Mouse (Mus musculus) midbrain, embryonic 15.5 days (tissue): ENCODE measurements at regions not wholly inside any gene's neighbourhood (a gene's known extent, or its start where the extent isn't known, plus 50 kb on each side); places are given as distances from the start of the nearest gene placed in this dataset.

Experiments used
- ATAC-seq: fragments of 200-750 bp; cut with Nextera tagmentation; replicated peaks from 2 replicates; pipeline ENCODE4 v1.8.0; 2017; ENCODE audit warnings: moderate TSS enrichment
- H3K27ac ChIP-seq: fragments of 300-500 bp; sonication (generic); 2 replicates; pipeline ENCODE4 v1.5.1; 2015; ENCODE audit warnings: mild to moderate bottlenecking, inconsistent platforms
- H3K27me3 ChIP-seq: fragments of 300-500 bp; sonication (generic); replicated peaks from 2 replicates; pipeline ENCODE4 v1.6.1; 2015; ENCODE audit warnings: inconsistent platforms
- H3K36me3 ChIP-seq: fragments of 300-500 bp; sonication (generic); replicated peaks from 2 replicates; pipeline ENCODE4 v1.6.1; 2015; ENCODE audit warnings: inconsistent platforms
- H3K4me1 ChIP-seq: fragments of 300-500 bp; sonication (generic); 2 replicates; pipeline ENCODE4 v1.6.1; 2015; ENCODE audit warnings: inconsistent platforms
- H3K4me2 ChIP-seq: fragments of 300-500 bp; sonication (generic); 2 replicates; pipeline ENCODE4 v1.6.1; 2015; ENCODE audit warnings: inconsistent platforms, mild to moderate bottlenecking, moderate library complexity
- H3K4me3 ChIP-seq: fragments of 300-500 bp; sonication (generic); 2 replicates; pipeline ENCODE4 v1.5.1; 2015; ENCODE audit warnings: mild to moderate bottlenecking, inconsistent platforms
- H3K9ac ChIP-seq: fragments of 300-500 bp; sonication (generic); 2 replicates; pipeline ENCODE4 v1.6.1; 2015; ENCODE audit warnings: mild to moderate bottlenecking, inconsistent platforms
- H3K9me3 ChIP-seq: fragments of 300-500 bp; sonication (generic); 2 replicates; pipeline ENCODE4 v1.6.1; 2016; ENCODE audit warnings: inconsistent platforms
- WGBS: fragments of 180-500 bp; shearing (Covaris S2); methylation state at CpG from one replicate; pipeline ENCODE4 v1.1.7; 2015; ENCODE audit warnings: mixed read lengths; 5-methylcytosine and 5-hydroxymethylcytosine counted together

GRCm38 (mm10) chr5:119329860-119330259 is 340.6 kb upstream of the Tbx3 start:
- Histone ChIP-seq H3K27me3 (no peaks in the 10 kb centered on the region), H3K4me3 (no peak overlapping the region), H3K9me3 (no peaks in the 10 kb centered on the region), H3K9ac (no peak overlapping the region), H3K36me3 (no peaks in the 10 kb centered on the region), H3K27ac (no peak overlapping the region), H3K4me2 (no peak overlapping the region), H3K4me1 (no peaks in the 10 kb centered on the region)
- WGBS: 79% methylated on average over 6 of the region's 6 CpGs
- ATAC-seq: no peak

- Histone ChIP-seq H3K27me3 (no peaks in the 10 kb centered on the region), H3K4me1 (no peaks in the 10 kb centered on the region), H3K36me3 (no peaks in the 10 kb centered on the region), H3K9ac (no peak overlapping the region), H3K4me2 (no peak overlapping the region), H3K27ac (no peak overlapping the region), H3K9me3 (no peaks in the 10 kb centered on the region), H3K4me3 (no peak overlapping the region)
- ATAC-seq: no peak
- WGBS: 79% methylated on average over 3 of the region's 3 CpGs
Observed at GRCm38 (mm10) chr5:119331461-119331860, 339.0 kb upstream of the Tbx3 start.

- no peak overlapping the region for H3K4me3 ChIP-seq
- no peak overlapping the region for H3K4me2 ChIP-seq
- no peak for ATAC-seq
- H3K9me3 ChIP-seq: no peaks in the 10 kb centered on the region
- H3K36me3 ChIP-seq: no peaks in the 10 kb centered on the region
- H3K27me3 ChIP-seq: no peaks in the 10 kb centered on the region
- H3K27ac ChIP-seq: no peak overlapping the region
- H3K9ac ChIP-seq: no peak overlapping the region
- no peaks in the 10 kb centered on the region for H3K4me1 ChIP-seq
- 77% methylated on average over 7 of the region's 7 CpGs for WGBS
Observed at GRCm38 (mm10) chr5:119332621-119333020, 337.8 kb upstream of the Tbx3 start.

GRCm38 (mm10) chr5:119335211-119335610 is 335.3 kb upstream of the Tbx3 start:
- WGBS: 100% methylated on average over 2 of the region's 2 CpGs
- H3K4me3 ChIP-seq: no peak overlapping the region
- no peak overlapping the region for H3K27ac ChIP-seq
- H3K27me3 ChIP-seq: no peaks in the 10 kb centered on the region
- H3K4me1 ChIP-seq: no peaks in the 10 kb centered on the region
- H3K36me3 ChIP-seq: no peaks in the 10 kb centered on the region
- H3K4me2 ChIP-seq: no peak overlapping the region
- no peak for ATAC-seq
- no peaks in the 10 kb centered on the region for H3K9me3 ChIP-seq
- H3K9ac ChIP-seq: no peak overlapping the region

GRCm38 (mm10) chr5:119335979-119336378 is 334.5 kb upstream of the Tbx3 start:
- Histone ChIP-seq H3K4me1 (no peaks in the 10 kb centered on the region), H3K27ac (no peak overlapping the region), H3K36me3 (no peaks in the 10 kb centered on the region), H3K9ac (no peak overlapping the region), H3K4me2 (no peak overlapping the region), H3K4me3 (no peak overlapping the region), H3K9me3 (no peaks in the 10 kb centered on the region), H3K27me3 (no peaks in the 10 kb centered on the region)
- ATAC-seq: no peak
- 82% methylated on average over 6 of the region's 6 CpGs for WGBS

- Histone ChIP-seq H3K9ac (no peak overlapping the region), H3K4me1 (no peaks in the 10 kb centered on the region), H3K27ac (no peak overlapping the region), H3K9me3 (no peaks in the 10 kb centered on the region), H3K27me3 (no peaks in the 10 kb centered on the region), H3K36me3 (no peaks in the 10 kb centered on the region), H3K4me3 (no peak overlapping the region), H3K4me2 (no peak overlapping the region)
- 94% methylated on average over 4 of the region's 4 CpGs for WGBS
- ATAC-seq: no peak
Observed at GRCm38 (mm10) chr5:119337739-119338138, 332.7 kb upstream of the Tbx3 start.

- no peak overlapping the region for H3K4me3 ChIP-seq
- no peak overlapping the region for H3K4me2 ChIP-seq
- H3K27ac ChIP-seq: no peak overlapping the region
- no peak overlapping the region for H3K9ac ChIP-seq
- no peaks in the 10 kb centered on the region for H3K9me3 ChIP-seq
- no peaks in the 10 kb centered on the region for H3K27me3 ChIP-seq
- no peaks in the 10 kb centered on the region for H3K36me3 ChIP-seq
- no peaks in the 10 kb centered on the region for H3K4me1 ChIP-seq
- WGBS: 95% methylated on average over 6 of the region's 6 CpGs
- no peak for ATAC-seq
Observed at GRCm38 (mm10) chr5:119338711-119339110, 331.8 kb upstream of the Tbx3 start.

- ATAC-seq: no peak
- 37% methylated on average over 4 of the region's 4 CpGs for WGBS
Observed at GRCm38 (mm10) chr5:119348303-119348702, 322.2 kb upstream of the Tbx3 start.

GRCm38 (mm10) chr5:119349395-119349794 is 321.1 kb upstream of the Tbx3 start:
- no peak for ATAC-seq
- Histone ChIP-seq H3K4me1 (peaks cover 4% of the 10 kb centered on the region; the same call in 1 of the 2 replicates), H3K36me3 (no peaks in the 10 kb centered on the region), H3K27me3 (0 out of 2 replicates have a peak, but pooled peaks cover 2% of the 10 kb centered on the region), H3K9ac (no peak overlapping the region), H3K27ac (no peak overlapping the region), H3K4me3 (no peak overlapping the region), H3K9me3 (no peaks in the 10 kb centered on the region), H3K4me2 (no peak overlapping the region)
- WGBS: 90% methylated on average over 6 of the region's 6 CpGs

More at GRCm38 (mm10) chr5:119348303-119348702, 322.2 kb upstream of the Tbx3 start:
- H3K27me3 ChIP-seq: 0 out of 2 replicates have a peak, but pooled peaks cover 2% of the 10 kb centered on the region
- H3K9ac ChIP-seq: no peak overlapping the region
- no peaks in the 10 kb centered on the region for H3K36me3 ChIP-seq
- H3K27ac ChIP-seq: no peak overlapping the region
- peaks cover 4% of the 10 kb centered on the region; the same call in 1 of the 2 replicates for H3K4me1 ChIP-seq
- H3K4me3 ChIP-seq: no peak overlapping the region
- no peak overlapping the region for H3K4me2 ChIP-seq
- no peaks in the 10 kb centered on the region for H3K9me3 ChIP-seq

- Histone ChIP-seq H3K4me1 (peaks cover 4% of the 10 kb centered on the region; the same call in 1 of the 2 replicates), H3K4me2 (no peak overlapping the region), H3K27me3 (0 out of 2 replicates have a peak, but pooled peaks cover 2% of the 10 kb centered on the region), H3K9me3 (no peaks in the 10 kb centered on the region), H3K36me3 (no peaks in the 10 kb centered on the region), H3K4me3 (no peak overlapping the region), H3K9ac (no peak overlapping the region), H3K27ac (no peak overlapping the region)
- WGBS: 83% methylated on average over 8 of the region's 8 CpGs
- no peak for ATAC-seq
Observed at GRCm38 (mm10) chr5:119350325-119350915, 320.0 kb upstream of the Tbx3 start.

GRCm38 (mm10) chr5:119355471-119355870 is 315.0 kb upstream of the Tbx3 start:
- no peak for ATAC-seq
- no peaks in the 10 kb centered on the region for H3K27me3 ChIP-seq

GRCm38 (mm10) chr5:119356051-119356450 is 314.4 kb upstream of the Tbx3 start:
- Histone ChIP-seq H3K4me3 (no peak overlapping the region), H3K4me2 (no peak overlapping the region), H3K9ac (no peak overlapping the region), H3K36me3 (no peaks in the 10 kb centered on the region), H3K27me3 (no peaks in the 10 kb centered on the region), H3K9me3 (no peaks in the 10 kb centered on the region), H3K4me1 (no peaks in the 10 kb centered on the region), H3K27ac (no peak overlapping the region)
- 79% methylated on average over 5 of the region's 5 CpGs for WGBS
- no peak for ATAC-seq

More at GRCm38 (mm10) chr5:119355471-119355870, 315.0 kb upstream of the Tbx3 start:
- Histone ChIP-seq H3K9ac (no peak overlapping the region), H3K4me3 (no peak overlapping the region), H3K36me3 (no peaks in the 10 kb centered on the region), H3K4me1 (no peaks in the 10 kb centered on the region), H3K9me3 (no peaks in the 10 kb centered on the region), H3K27ac (no peak overlapping the region), H3K4me2 (no peak overlapping the region)
- 92% methylated on average over 10 of the region's 10 CpGs for WGBS

- no peak for ATAC-seq
- H3K4me1 ChIP-seq: no peaks in the 10 kb centered on the region
- H3K4me2 ChIP-seq: no peak overlapping the region
- H3K9me3 ChIP-seq: no peaks in the 10 kb centered on the region
- no peak overlapping the region for H3K9ac ChIP-seq
- H3K36me3 ChIP-seq: no peaks in the 10 kb centered on the region
- no peaks in the 10 kb centered on the region for H3K27me3 ChIP-seq
- H3K4me3 ChIP-seq: no peak overlapping the region
- WGBS: 58% methylated on average over 5 of the region's 5 CpGs
- H3K27ac ChIP-seq: no peak overlapping the region
Observed at GRCm38 (mm10) chr5:119359709-119360108, 310.8 kb upstream of the Tbx3 start.
